Mouse (Mus musculus): Measurements from ENCODE around the gene Snapc5.

DNA sequence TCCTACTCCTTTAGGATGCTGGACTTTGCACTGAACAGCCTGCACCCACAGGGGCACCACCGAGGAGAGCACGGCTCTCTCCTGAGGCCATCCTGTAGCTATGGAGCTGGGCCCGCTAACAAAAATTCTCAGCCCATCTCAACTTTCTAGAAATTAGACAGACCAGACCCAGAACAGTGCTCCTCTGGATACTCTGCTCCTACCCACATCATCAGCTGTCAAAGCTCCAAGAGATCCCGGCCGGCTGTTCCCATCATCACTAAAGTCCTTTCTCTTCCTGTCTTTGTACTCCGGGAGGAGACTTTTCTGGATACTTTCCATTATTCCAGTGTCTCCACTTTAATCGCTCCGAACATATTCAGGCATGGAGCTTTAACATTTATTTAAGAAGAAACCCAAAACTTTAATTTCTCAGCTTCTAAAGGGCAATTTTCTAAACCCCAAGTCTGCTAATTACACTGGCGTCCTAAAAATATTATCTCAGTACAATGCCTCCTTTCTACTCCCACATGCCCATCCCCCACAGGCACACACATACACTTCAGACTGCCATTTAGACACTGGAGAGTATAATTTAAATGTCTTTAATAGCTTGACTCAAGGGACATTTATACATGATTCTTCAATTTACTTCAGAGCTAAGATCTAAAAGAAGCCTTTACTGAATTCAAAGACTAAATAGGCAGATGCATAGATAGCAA lies 53.3 kb downstream of the Snapc5 start:
- TF ChIP-seq CTCF (IDR thresholded peaks at IDR 0.05; ENCODE audit: low read depth, low read length) (no peak), EP300 (IDR thresholded peaks at IDR 0.05; ENCODE audit: insufficient read depth, low read depth, low read length) (no peak), POLR2A (IDR thresholded peaks at IDR 0.05; ENCODE audit: insufficient read depth, low read length) (no peak)
